Mouse (Mus musculus): ENCODE data around the gene Gdap2.

Gdap2 gene

GRCm38 (mm10) chr3:100242230-100242629 is 80.0 kb downstream of the Gdap2 start:
- no peak for ATAC-seq (ENCODE audit: insufficient number of reproducible peaks, low FRiP score, low TSS enrichment)

DNA sequence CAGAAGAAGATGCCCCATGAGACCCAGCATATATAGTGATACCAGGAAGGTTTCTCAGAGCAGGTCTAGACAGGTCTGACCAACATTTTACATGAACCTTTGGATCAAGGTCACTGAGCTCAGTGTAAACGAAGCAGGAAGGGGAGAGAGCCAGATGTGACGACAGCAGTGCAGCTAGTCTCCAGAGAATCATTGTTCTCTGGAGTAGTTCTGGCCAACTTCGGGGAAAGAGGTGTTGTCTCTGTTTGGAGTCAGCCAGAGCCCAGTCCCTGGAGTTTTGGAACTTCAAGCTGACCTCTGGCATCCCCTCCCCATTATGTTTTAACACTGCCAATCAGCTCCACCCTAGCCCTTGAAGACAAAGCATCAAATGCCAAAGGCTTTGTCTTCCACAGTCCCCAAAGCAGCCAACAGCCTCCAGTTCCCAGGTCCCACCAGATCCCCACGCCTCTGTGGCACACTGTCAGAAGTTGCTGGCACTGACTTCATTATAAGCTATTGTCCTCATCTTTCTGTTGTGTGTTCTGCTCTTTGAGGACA is 84.2 kb downstream of the Gdap2 start:
- no peak for ATAC-seq (ENCODE audit: insufficient number of reproducible peaks, low FRiP score, low TSS enrichment)

All from cerebellum, adult (tissue).